Mouse (Mus musculus) heart, embryonic 14.5 days (tissue): ENCODE data around the gene Sftpa1. TPM values are rescaled to one million over a fixed set of nuclear protein-coding genes. Genes with fewer than 3 reads are reported as not detected.

Experiments used
- ATAC-seq: fragments of 200-750 bp; cut with Nextera tagmentation; 2 replicates; pipeline ENCODE4 v1.8.0; 2017; ENCODE audit warnings: low read depth, moderate TSS enrichment; ENCODE audit not compliant: insufficient number of reproducible peaks, insufficient read depth, low FRiP score
- H3K27ac ChIP-seq, 2 experiments: fragments of 200-500 bp in 1 of 2; fragments of 300-500 bp in 1 of 2; sonication (generic) in 1 of 2; replicated peaks in 1 of 2; 2 replicates each; pipeline ENCODE4 v1.5.1; 2012 to 2014; ENCODE audit warnings: low read depth in 2 of 2, low read length in 2 of 2, control low read depth in 1 of 2, mild to moderate bottlenecking in 1 of 2, mixed read lengths in 1 of 2; ENCODE audit not compliant: control insufficient read depth in 1 of 2, insufficient read depth in 1 of 2
- H3K27me3 ChIP-seq: fragments of 300-500 bp; sonication (generic); 2 replicates; pipeline ENCODE4 v1.6.1; 2014; ENCODE audit warnings: mild to moderate bottlenecking, low read length, control low read depth; ENCODE audit not compliant: control insufficient read depth, insufficient read depth
- H3K36me3 ChIP-seq: fragments of 300-500 bp; sonication (generic); 2 replicates; pipeline ENCODE4 v1.6.1; 2014; ENCODE audit warnings: mild to moderate bottlenecking, control low read depth, low read length, mixed read lengths; ENCODE audit not compliant: control insufficient read depth, insufficient read depth
- H3K4me1 ChIP-seq, 2 experiments: fragments of 200-500 bp in 1 of 2; fragments of 300-500 bp in 1 of 2; sonication (generic) in 1 of 2; 2 replicates each; pipeline ENCODE4 v1.6.1; 2012 to 2014; ENCODE audit warnings: low read length in 2 of 2, control low read depth in 1 of 2, mixed read lengths in 1 of 2; ENCODE audit not compliant: control insufficient read depth in 2 of 2, insufficient read depth in 2 of 2
- H3K4me2 ChIP-seq: fragments of 300-500 bp; sonication (generic); 2 replicates; pipeline ENCODE4 v1.6.1; 2014; ENCODE audit warnings: mild to moderate bottlenecking, low read length
- H3K4me3 ChIP-seq, 2 experiments: fragments of 200-500 bp in 1 of 2; fragments of 300-500 bp in 1 of 2; sonication (generic) in 1 of 2; 2 replicates each; pipeline ENCODE4 v1.5.1; 2012 to 2014; ENCODE audit warnings: low read length in 2 of 2, mild to moderate bottlenecking in 2 of 2, control low read depth in 1 of 2, low read depth in 1 of 2, moderate library complexity in 1 of 2; ENCODE audit not compliant: control insufficient read depth in 1 of 2, insufficient read depth in 1 of 2
- H3K9ac ChIP-seq: fragments of 300-500 bp; sonication (generic); 2 replicates; pipeline ENCODE4 v1.6.1; 2014; ENCODE audit warnings: mild to moderate bottlenecking, low read length
- H3K9me3 ChIP-seq: fragments of 300-500 bp; sonication (generic); 2 replicates; pipeline ENCODE4 v1.6.1; 2016; ENCODE audit warnings: low read length, control low read depth; ENCODE audit not compliant: control insufficient read depth
- WGBS: fragments of 180-500 bp; shearing (Covaris S2); extraction: QIAGEN DNeasy Blood & Tissue Kit; methylation state at CpG from one replicate; pipeline ENCODE4 v1.1.7; 2014; 5-methylcytosine and 5-hydroxymethylcytosine counted together
- polyA plus RNA-seq: library from polyadenylated mRNA; unstranded; fragments of >200 nt; fragmentation: Nextera tagmentation; extraction: Ambion mirVana; gene quantifications from 2 replicates; pipeline ENCODE4 v1.2.1, GENCODE M21; 2014

Gene Sftpa1
- polyA plus RNA-seq, 1 experiment from 2014 or later: 0.24 TPM

DNA sequence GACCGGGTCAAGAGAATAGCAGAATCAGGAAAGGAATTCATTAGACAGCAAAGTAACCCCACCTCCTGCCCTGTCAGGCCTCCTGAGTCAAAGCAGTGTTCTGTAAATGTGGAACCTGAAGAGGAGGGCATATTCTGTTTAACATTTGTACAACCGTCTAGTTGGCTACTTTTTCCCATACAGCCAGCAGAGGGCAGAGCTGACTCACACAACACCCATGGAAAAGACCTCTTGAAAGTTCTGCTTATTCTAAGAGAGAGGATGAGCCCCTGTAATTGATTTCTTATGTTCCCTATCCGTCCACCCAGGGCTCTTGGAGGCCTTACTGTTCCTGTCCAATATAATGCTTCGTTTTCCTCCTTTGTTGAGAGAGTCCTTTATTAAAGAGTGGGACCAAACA is 3.6 kb upstream of the Sftpa1 start:
- Histone ChIP-seq H3K4me2 (no peak overlapping the region), H3K36me3 (no peaks in the 10 kb centered on the region), H3K4me1 (0 out of 4 replicates have a peak, but pooled peaks cover 0 to 2% of the 10 kb centered on the region in 2 experiments), H3K27me3 (no peaks in the 10 kb centered on the region), H3K27ac (no peak overlapping the region), H3K9me3 (no peaks in the 10 kb centered on the region), H3K9ac (no peak overlapping the region), H3K4me3 (no peak overlapping the region)
- WGBS: 24% methylated on average over 4 of the region's 4 CpGs
- ATAC-seq: no peak

DNA sequence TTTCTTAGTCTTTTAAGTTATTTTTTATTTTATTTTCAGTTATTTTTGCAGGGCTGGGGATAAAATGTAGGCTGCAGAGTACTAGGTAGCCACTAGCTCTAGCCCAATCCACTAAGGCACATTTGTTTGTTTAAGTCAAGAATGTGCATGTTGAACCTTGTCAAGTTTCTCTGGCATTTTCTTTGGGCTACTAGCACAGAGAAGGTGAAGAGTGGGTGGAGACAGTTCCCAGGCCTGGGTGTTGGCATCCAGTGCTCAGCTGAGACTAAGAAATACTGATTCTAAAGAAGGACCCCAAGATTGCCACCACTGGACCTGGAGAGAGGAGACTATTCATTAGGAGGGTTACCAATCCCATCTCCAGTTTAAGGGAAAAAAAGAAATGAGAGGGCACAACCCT is 5.4 kb downstream of the Sftpa1 start:
- Histone ChIP-seq H3K4me1 (no peaks in the 10 kb centered on the region), H3K36me3 (no peaks in the 10 kb centered on the region), H3K27ac (no peak overlapping the region), H3K9me3 (no peaks in the 10 kb centered on the region), H3K9ac (no peak overlapping the region), H3K4me2 (no peak overlapping the region), H3K27me3 (no peaks in the 10 kb centered on the region), H3K4me3 (no peak overlapping the region)
- ATAC-seq: no peak

DNA sequence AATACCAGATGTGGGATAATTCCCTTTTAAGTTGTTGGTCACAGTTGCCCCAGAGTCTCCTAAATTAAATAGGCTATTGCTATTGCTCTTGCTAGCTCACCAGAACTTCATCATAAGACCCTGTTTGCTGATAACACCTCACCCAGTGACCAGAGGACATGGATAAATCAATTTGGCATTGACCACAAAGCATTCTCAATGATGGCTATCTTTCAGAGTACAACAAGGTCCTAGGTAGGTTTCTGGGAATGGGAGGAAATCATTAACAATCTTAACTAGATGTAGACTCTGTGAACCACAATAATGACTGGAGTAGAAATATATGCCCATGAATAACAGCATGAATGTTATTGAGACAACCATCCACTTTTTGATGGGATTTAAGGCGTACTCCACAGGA is 9.1 kb downstream of the Sftpa1 start:
- Histone ChIP-seq H3K4me1 (no peaks in the 10 kb centered on the region), H3K36me3 (no peaks in the 10 kb centered on the region), H3K9ac (no peak overlapping the region), H3K27me3 (no peaks in the 10 kb centered on the region), H3K9me3 (no peaks in the 10 kb centered on the region), H3K4me3 (no peak overlapping the region), H3K27ac (no peak overlapping the region), H3K4me2 (no peak overlapping the region)
- 81% methylated on average over 1 of the region's 1 CpGs for WGBS
- no peak for ATAC-seq

DNA sequence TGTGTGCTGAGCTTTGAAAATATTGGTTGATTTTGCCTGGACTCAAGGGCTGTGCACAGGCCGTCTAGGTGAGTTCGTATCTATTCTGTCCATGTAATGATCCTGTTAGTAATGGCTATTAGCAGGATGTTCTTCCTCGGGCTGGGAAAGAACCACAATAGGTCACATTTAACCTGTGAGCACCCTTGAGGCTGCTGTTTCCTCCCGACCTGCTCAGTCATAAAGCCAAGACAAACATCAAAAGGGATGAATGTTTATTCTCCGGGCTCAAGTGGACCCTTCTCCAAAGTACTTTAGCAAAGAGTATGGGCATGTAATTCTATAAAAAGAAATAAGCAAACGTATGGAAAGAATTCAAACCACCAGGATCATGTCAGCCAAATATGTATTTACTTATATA is 14.5 kb downstream of the Sftpa1 start:
- ATAC-seq: no peak
- H3K27ac ChIP-seq: no peak overlapping the region
- H3K4me1 ChIP-seq: no peaks in the 10 kb centered on the region

DNA sequence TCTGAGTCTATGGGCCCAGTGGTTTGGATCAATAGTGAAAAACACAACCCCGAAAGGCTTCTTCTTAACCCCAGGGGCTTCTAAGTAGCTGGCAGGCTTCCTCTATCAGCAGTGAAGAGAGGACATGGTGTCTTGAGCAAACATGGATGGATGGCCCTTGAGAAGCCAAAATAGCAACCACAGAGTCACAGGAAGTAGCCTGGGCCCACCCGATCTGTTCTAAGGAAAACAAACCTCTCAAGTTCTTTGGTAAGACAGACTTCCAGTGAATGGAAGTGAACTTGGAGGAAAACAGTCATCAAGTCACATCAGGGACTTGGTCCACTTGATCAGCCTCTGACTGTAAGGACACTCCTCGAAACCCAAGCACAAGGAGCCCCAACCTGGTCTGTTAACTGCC is 15.3 kb downstream of the Sftpa1 start:
- Histone ChIP-seq H3K27me3 (no peaks in the 10 kb centered on the region), H3K4me1 (no peaks in the 10 kb centered on the region), H3K27ac (no peak overlapping the region), H3K4me3 (no peak overlapping the region), H3K9ac (no peak overlapping the region), H3K36me3 (no peaks in the 10 kb centered on the region), H3K9me3 (no peaks in the 10 kb centered on the region), H3K4me2 (no peak overlapping the region)
- WGBS: 67% methylated on average over 3 of the region's 3 CpGs
- ATAC-seq: no peak

More for the DNA sequence above, 14.5 kb downstream of the Sftpa1 start:
- H3K4me3 ChIP-seq: no peak overlapping the region
- no peak overlapping the region for H3K9ac ChIP-seq
- 47% methylated on average over 6 of the region's 6 CpGs for WGBS
- H3K4me2 ChIP-seq: no peak overlapping the region
- no peaks in the 10 kb centered on the region for H3K9me3 ChIP-seq
- H3K27me3 ChIP-seq: no peaks in the 10 kb centered on the region
- no peaks in the 10 kb centered on the region for H3K36me3 ChIP-seq

DNA sequence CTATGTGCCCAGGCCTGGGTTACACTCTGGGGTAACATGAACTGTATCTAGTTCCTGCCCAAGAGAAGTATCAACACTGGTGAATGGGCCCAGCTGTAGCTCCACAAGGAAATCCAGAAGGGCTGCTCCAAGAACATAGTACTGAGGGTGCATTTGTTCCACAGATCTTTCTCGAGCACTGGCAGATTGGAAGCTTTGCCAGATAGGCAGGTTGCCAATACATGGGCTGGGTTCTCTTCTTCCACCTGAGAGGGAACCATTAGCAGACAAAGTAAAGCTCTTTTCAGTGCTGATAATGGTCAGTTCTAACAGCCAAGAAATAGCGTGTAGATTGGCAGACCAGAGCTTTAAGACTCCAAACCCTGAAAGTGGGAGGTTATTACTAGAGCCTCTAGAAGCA is 15.8 kb downstream of the Sftpa1 start:
- no peak for ATAC-seq
- Histone ChIP-seq H3K27me3 (no peaks in the 10 kb centered on the region), H3K4me1 (no peaks in the 10 kb centered on the region), H3K4me2 (no peak overlapping the region), H3K9ac (no peak overlapping the region), H3K9me3 (no peaks in the 10 kb centered on the region), H3K36me3 (no peaks in the 10 kb centered on the region), H3K27ac (no peak overlapping the region), H3K4me3 (no peak overlapping the region)
- WGBS: 45% methylated on average over 2 of the region's 2 CpGs

DNA sequence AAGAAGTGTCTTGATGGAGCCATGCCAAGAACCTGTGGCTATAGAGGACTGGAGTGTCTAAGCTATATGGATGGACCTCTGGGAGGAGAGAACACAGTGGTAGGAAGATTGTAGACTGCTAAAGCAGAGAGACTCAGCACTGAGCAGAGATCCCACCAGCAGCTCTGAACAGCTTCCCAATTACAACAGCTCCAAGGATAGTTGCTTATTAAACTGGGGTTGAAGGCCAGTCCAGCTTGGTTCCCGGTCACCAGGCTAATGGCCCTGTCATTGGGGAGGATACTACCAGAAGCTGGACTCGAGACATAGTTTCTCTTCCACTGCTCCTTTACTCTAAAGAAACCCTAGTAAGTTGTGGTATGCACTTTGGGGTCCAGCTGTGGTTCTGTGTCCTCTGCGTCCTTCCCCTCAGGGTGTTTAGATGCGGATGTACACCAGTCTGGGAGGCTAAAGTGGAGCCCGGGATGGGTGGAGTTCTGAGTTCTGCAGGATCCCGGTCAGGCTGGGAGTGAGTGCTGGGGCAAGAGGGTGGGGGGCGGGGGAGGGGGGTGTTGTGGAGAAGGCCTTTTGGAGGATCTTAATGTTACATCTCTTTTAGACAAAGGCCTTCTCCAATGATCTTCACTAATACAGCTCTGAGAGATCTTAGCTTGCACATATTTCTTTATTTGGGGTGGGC is 19.8 kb downstream of the Sftpa1 start, which contains the start of gene Mbl1:
Mbl1 (plus strand) TSS at position 239 of the 679 bp plus-strand sequence.
- no peak within 1 kb of the TSS for H3K27ac ChIP-seq
- no peak within 1 kb of the TSS for H3K9ac ChIP-seq
- no peaks in the 10 kb centered on the region for H3K9me3 ChIP-seq
- no peaks in the 10 kb centered on the region for H3K36me3 ChIP-seq
- H3K4me3 ChIP-seq: no peak within 1 kb of the TSS
- H3K4me2 ChIP-seq: no peak within 1 kb of the TSS
- no peaks in the 10 kb centered on the region for H3K27me3 ChIP-seq
- ATAC-seq: no peak
- H3K4me1 ChIP-seq: no peaks in the 10 kb centered on the region
- 81% methylated on average over 7 of the region's 7 CpGs for WGBS

DNA sequence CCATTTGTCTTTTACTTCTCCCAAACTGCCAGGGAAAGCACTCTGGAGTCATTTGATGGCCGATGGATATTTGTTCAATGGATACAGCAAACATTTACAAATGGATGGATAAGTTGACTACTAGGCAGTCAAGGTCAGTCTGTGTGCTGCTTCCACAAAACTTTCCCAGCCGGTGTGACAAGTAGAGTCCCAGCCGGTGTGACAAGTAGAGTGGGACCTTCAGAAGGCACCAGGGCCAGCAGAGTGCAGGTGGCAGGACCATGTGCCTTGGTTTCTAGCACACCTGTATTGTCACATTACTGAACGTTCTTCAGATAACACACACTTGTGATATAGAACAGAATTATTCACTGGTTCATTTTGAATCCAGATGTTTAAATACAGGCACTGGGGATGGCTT is 28.5 kb downstream of the Sftpa1 start:
- no peak for ATAC-seq
- Histone ChIP-seq H3K4me2 (no peak overlapping the region), H3K9me3 (no peaks in the 10 kb centered on the region), H3K27me3 (no peaks in the 10 kb centered on the region), H3K36me3 (no peaks in the 10 kb centered on the region), H3K27ac (no peak overlapping the region), H3K9ac (no peak overlapping the region), H3K4me1 (peaks cover 2 to 4% of the 10 kb centered on the region in 2 experiments; a peak in 1 of 4 replicates), H3K4me3 (no peak overlapping the region)
- 67% methylated on average over 4 of the region's 4 CpGs for WGBS
